Mouse (Mus musculus) urinary bladder, postnatal 25 days (tissue): Measurements from ENCODE around the gene Adamts3.
A peak's percentile ranks its signal among the peaks of the same experiment; 100 is the strongest.

Source experiments
- DNase-seq: peaks from one replicate; pipeline ENCODE4 v3.0.0; 2022; ENCODE audit warnings: low spot score

The Adamts3 gene

DNA sequence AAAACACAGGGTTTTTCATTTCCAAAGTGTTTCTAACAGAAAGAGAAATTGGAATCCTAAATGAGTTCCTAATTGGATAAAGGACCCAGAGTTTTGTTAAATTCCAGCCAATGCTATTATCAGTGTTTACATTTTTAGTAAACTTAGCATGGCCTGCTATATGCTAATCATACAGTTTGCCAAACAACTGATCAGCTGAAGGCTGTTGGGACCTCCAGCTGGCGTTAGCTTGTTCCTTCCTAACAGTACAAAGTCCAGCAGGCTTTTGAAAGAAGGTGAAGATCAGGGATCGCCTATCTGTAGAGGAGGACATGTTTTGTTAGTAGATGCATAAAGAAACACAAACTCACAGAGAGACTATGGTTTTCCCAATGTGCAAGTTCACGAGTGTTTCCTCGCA is 173.7 kb downstream of the Adamts3 start:
- DNase-seq, result no peak

DNA sequence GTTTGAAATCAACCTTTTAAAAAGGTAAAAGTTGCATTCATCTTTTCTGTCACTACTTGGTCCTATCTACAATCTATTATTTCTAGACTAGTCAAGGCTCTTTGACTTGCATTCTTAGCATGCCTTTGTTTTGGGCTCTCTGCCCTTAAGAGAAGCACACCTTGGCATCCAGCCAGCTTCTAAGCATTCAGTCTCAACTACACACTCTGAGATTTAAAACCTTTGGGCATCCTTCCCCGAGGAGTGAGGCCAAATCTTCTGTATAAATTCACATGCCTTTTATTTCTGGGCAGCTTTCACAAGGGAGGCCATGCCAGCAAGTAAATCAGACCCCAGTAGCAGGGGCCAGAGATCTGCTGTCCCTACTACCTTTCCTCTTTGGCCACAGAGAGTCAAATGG is 178.9 kb downstream of the Adamts3 start:
- DNase-seq, result peak; percentile 12

DNA sequence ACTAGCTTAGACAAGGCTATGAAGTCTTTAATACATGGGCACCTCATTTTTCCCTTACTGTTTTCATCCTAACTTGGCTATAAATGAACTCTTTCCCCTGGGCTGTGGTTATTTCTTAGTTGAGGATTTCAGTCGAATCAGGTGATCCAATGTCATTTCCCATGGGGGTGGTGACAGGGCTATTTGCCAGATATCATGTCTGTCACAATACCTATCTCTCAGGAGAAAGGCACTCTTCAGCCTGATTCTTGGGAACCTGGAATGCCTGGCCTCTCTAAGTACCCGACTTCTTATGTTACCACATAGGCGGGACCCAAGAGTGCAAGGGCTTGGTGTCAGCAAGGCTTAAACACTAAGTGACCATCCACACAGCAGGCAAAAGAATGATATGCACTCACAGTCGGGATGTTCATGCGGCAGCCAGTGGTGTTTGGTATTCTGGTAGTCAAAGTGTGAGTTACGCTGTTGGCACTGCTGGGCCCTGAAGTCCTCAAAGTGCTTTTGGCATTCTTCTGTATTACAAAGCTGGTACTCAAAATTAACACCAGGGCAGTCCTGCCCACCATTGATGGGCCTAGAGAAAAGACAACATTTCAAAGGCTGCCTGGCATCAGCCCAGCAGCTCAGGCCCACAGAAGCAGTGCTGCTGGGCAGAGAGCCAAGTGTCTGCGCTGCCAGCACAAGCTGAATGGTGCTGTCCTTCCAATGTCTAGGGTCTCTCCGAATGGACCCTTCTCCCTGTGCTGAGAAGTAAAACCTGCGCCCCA is 181.7 kb downstream of the Adamts3 start:
- no peak for DNase-seq

DNA sequence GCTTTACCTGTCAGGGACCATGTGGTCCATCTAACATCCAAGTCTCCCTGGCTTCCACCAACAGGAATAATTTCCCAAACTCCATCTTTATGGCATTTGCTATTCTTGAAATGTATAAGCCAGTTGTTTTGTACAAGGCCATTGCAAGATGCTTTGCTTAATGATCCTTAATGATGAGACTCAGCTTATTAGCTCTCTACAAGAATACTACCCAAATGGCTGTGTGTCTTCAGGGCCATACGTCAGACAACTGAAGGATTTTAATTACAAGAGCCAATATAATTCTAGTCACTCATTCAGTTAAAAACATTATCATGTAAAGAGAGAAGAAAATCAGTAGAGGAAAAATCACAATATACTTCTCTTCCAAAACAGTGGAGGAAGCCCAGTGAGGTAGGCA is 195.3 kb downstream of the Adamts3 start:
- no peak for DNase-seq

DNA sequence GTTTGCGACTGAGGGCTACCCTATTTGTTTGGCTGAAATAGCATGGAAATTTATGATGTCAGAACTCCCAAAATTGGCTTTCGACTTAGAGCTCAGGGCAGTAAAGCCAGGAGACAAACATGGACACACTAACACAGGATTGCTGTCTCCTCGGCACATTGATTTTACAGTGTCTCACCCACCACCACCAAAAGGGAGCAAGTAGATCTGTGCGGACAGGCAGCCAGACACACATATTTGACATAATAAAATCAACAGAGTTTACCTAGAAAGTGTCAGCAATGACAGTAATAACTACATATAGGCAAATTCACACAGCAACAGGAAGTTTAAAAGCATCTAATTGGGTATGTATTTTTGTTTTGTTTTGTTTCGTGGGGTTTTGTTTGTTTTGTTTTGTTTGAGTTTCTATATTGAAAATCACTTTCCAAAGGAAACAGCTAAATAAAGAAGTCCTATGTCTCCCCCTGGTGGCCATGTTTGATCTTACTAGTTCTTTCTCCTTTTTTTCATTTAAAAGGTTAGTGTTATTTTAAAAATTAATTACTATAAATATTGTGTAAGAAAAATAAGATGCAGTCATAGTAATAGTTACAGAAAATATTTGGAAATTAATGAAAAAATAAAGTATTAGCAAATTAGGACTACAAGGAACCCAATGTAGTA is 203.1 kb downstream of the Adamts3 start:
- peak; percentile 57 for DNase-seq

DNA sequence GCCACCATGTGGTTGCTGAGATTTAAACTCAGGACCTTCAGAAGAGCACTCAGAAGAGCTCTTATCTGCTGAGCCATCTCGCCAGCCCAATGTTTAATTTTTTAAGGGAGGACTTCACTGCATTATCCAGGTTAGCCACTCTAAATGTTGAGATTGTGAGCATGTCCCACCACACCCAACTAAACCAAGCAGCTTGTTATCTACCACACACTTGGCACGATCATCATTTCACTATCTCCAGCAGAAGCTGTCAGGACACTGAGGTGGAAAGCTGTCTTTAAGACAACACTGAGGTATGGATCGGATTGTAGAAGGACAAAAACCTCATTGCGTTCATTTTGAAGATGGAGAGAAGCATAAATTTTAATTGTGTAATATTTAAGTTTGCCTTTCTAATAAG is 205.0 kb downstream of the Adamts3 start:
- DNase-seq, result no peak

DNA sequence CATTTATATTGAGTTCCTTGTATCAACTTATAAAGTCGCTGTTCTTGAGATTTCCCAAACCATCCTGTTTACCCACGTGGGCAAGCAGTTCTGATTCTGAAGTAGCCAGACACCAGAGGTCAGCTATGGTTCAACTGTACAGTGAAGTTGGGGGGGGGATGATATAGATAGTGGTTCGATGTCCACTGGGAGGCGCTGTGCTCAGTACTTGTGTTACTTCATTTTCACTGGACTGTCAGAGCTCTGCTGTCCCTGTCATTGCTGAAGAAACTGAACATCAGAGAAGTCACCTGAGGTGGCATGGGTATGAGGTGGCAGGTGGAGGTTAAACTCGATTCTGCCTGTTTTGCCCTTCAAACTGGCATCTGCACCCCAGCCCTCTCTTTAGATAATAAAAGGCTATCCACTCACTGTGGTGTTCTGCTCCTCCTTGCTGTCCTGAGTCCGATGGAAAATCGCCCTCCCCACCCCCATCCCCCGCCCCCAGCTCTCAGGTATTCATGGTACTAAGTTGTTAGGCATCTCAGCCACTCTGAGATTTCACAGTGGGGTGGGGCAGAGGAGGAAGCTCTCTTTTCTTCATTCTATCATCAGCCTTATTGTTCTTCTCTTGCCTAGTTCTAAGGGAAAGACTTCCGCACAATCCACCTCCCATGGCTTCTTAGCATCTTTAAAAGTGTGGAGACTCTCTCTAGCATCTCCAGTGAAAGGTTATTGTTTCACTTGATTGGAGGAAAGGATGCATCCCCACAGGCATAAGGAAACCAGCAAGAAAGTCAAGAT is 208.9 kb downstream of the Adamts3 start:
- no peak for DNase-seq

DNA sequence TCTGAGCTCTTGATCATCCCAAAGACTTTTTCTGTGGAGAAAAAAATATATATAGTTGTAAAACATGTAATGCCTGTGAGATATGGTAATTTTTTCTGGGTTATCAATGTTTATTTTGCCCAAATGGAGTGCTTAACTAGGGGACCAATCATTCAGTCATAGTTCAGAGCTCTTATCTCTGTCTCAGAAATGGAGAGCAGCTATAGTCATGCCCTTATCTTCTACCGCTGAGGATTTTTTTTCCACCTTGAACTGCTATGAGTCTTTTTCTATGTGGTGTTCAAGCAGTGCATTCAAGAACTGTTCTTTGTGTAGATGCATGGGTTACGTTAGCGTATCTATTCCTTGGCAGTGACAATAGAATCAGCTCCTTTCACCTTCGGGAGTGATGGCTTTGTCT is 210.2 kb downstream of the Adamts3 start:
- no peak for DNase-seq

DNA sequence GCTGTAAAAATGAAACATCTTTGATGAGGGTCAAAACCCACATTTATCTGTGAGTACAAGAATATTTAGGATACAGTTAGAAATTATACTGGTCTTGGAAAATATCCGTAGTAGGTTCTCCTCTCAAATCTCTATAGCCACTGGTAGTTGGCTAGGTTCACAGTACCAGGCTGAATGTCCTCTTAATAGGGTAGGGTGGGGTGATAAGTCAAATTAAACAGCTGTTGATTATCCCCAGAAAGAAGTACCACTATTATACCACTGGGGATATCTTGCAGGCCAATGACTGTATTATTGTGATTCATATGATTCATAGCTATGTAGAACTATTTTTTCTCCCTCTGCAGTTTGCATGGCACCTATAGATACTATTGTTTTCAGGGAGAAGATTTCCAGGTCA is 228.8 kb downstream of the Adamts3 start:
- no peak for DNase-seq

DNA sequence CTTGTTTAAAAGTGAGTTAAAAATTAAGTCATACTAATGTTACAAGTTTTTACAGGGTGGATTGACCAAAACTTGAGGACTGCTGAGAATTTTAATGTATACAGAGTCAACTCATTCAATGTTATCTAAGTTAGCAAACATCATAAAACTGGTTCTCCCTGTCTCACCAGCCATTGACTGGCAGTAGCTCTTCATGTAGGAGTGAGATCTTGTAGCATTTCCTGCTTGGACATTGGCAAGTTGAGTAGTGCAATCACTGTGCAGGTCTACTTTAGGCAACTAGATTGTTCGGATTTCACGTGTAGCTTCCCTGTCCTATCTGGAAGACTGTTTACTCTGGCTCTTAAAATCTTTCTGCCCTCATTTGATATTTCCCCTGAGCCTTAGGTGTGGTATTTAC is 229.3 kb downstream of the Adamts3 start:
- DNase-seq, result peak; percentile 5

DNA sequence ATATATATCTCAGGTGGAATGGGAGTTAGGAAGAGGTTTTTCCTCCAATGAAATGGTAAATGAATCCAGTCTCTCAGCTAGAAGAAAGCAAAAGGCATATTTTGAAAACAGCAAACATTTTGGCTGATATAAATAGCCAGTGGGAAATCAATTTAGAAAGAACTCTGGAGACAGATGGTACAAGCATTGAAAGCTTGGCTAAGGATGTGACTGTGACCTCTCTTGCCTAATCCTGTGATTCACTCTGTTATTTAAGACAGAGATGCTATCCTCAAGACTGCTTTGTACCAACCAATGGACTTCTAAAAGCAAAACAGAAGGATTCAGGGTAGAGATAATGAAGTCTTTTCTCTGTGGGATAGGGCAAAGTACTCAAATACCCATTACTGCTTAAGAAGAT is 236.2 kb downstream of the Adamts3 start:
- no peak for DNase-seq

DNA sequence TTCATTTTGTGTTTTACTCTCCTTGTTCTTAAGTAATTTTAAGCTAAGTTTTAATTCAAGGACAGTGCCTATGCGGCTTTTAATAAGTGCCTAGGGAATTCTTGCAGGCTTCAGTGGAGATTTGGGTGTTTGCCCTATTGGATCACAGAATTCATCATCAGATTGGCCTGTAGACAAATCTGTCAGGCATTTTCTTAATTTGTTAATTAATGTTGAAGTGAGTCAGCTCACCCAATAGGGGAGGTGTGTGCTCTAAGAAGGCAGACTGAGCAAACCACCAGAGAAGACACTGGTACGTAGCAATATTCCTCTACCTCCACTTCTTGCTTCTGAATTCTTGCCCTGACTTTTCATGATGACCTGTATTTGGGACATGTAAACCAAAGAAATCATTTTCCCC is 247.7 kb downstream of the Adamts3 start:
- DNase-seq, result no peak

DNA sequence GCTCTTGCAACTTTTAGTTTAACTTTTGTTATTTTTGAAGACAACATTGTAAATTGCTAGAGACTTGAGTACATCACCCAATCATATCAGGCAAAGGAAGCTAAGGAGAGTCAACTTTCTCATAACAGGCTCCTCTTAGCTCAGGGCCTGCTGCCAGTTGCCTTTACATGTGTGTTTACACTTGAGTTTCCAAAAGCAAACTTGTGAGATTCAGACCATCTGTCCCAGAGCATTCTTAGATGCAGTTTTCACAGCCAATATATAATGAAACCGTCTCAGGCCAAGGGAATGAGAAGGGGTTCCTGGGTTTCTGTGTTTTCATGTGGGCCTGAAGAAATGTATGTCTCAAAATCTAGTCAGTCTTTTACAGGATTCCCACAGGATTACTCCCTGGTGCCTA is 251.5 kb downstream of the Adamts3 start:
- DNase-seq, result no peak
